Mouse (Mus musculus) hindbrain, postnatal 0 days (tissue): ENCODE data around the gene Tgfbr3l. TPM values are rescaled to one million over a fixed set of nuclear protein-coding genes. Genes with fewer than 3 reads are reported as not detected.

Experiments used
- ATAC-seq: fragments of 200-750 bp; cut with Nextera tagmentation; 2 replicates; pipeline ENCODE4 v1.8.0; 2017; ENCODE audit warnings: mild to moderate bottlenecking, moderate TSS enrichment, moderate library complexity
- DNase-seq: peaks from one replicate; pipeline ENCODE4 v3.0.0-alpha.2; 2015; ENCODE audit warnings: low spot score
- H3K27ac ChIP-seq: fragments of 300-500 bp; sonication (generic); 2 replicates; pipeline ENCODE4 v1.5.1; 2014; ENCODE audit warnings: mild to moderate bottlenecking
- H3K27me3 ChIP-seq: fragments of 300-500 bp; sonication (generic); 2 replicates; pipeline ENCODE4 v1.6.1; 2014; ENCODE audit warnings: low read length, mixed read lengths; ENCODE audit not compliant: insufficient read depth
- H3K36me3 ChIP-seq: fragments of 300-500 bp; sonication (generic); 2 replicates; pipeline ENCODE4 v1.6.1; 2014; ENCODE audit warnings: low read length, mixed read lengths; ENCODE audit not compliant: insufficient read depth
- H3K4me1 ChIP-seq: fragments of 300-500 bp; sonication (generic); 2 replicates; pipeline ENCODE4 v1.6.1; 2014; ENCODE audit warnings: antibody characterized with exemption, low read length, mixed read lengths; ENCODE audit not compliant: insufficient read depth
- H3K4me2 ChIP-seq: fragments of 300-500 bp; sonication (generic); 2 replicates; pipeline ENCODE4 v1.6.1; 2014; ENCODE audit warnings: low read depth, mild to moderate bottlenecking, low read length, moderate library complexity, mixed read lengths
- H3K4me3 ChIP-seq: fragments of 300-500 bp; sonication (generic); 2 replicates; pipeline ENCODE4 v1.5.1; 2014; ENCODE audit warnings: low read length
- H3K9ac ChIP-seq: fragments of 300-500 bp; sonication (generic); replicated peaks from 2 replicates; pipeline ENCODE4 v1.6.1; 2014; ENCODE audit warnings: mild to moderate bottlenecking, low read length, moderate library complexity, mixed read lengths
- H3K9me3 ChIP-seq: fragments of 300-500 bp; sonication (generic); 2 replicates; pipeline ENCODE4 v1.6.1; 2016; ENCODE audit warnings: low read length, mixed read lengths
- CTCF ChIP-seq: IDR thresholded peaks from 2 replicates; pipeline ENCODE4 v1.5.1; 2016; ENCODE audit warnings: antibody characterized with exemption, control low read depth, low read depth
- WGBS: fragments of 180-500 bp; shearing (Covaris S2); extraction: QIAGEN DNeasy Blood & Tissue Kit; methylation state at CpG from one replicate; pipeline ENCODE4 v1.1.7; 2014; 5-methylcytosine and 5-hydroxymethylcytosine counted together
- polyA plus RNA-seq: library from polyadenylated mRNA; unstranded; fragments of >200 nt; fragmentation: Nextera tagmentation; extraction: Ambion mirVana; gene quantifications from 2 replicates; pipeline ENCODE4 v1.2.1, GENCODE M21; 2015
- total RNA-seq: library from RNA; depleted of rRNA; stranded (reverse); fragments of >200 nt; gene quantifications from 2 replicates; pipeline ENCODE4 v1.2.3, GENCODE M21; 2014

Tgfbr3l gene
- total and polyA plus RNA-seq, 2 experiments from 2014 or later, result 3.7 to 15.5 TPM

DNA sequence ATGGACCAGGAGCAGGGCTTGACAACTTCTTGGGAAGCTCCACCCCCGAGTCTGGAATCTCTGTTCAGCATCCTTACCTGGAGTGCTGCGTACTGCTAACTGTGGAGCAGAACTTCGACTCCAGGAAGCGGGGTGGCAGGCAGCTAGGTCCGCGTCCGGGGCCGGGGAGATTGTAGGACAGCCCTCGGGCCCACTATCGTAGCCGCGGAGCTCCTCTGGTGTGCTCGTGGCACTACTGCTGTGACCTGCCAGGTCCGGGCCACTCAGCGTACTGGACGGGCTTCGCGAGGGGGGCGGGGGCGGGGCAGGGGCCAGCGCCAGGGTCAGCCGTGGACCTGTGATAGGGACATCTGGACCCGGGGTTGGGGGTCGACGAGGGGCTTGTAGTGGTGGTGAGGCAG is 35.2 kb upstream of the Tgfbr3l start:
- H3K4me2 ChIP-seq, result peak overlapping the region; percentile 86
- H3K4me1 ChIP-seq, result peaks cover 22% of the 10 kb centered on the region
- peaks cover 7% of the 10 kb centered on the region; the same call in 1 of the 2 replicates for H3K36me3 ChIP-seq
- H3K9ac ChIP-seq, result peak overlapping the region; percentile 50
- WGBS, result 2% methylated on average over 25 of the region's 25 CpGs
- no peaks in the 10 kb centered on the region for H3K9me3 ChIP-seq
- peak overlapping the region; percentile 49 for H3K27ac ChIP-seq
- H3K4me3 ChIP-seq, result peak overlapping the region; percentile 43
- DNase-seq, result peak; percentile 52
- TF ChIP-seq CTCF, result no peak
- peak; percentile 3; the same call in 1 of the 2 replicates for ATAC-seq
- no peaks in the 10 kb centered on the region for H3K27me3 ChIP-seq

DNA sequence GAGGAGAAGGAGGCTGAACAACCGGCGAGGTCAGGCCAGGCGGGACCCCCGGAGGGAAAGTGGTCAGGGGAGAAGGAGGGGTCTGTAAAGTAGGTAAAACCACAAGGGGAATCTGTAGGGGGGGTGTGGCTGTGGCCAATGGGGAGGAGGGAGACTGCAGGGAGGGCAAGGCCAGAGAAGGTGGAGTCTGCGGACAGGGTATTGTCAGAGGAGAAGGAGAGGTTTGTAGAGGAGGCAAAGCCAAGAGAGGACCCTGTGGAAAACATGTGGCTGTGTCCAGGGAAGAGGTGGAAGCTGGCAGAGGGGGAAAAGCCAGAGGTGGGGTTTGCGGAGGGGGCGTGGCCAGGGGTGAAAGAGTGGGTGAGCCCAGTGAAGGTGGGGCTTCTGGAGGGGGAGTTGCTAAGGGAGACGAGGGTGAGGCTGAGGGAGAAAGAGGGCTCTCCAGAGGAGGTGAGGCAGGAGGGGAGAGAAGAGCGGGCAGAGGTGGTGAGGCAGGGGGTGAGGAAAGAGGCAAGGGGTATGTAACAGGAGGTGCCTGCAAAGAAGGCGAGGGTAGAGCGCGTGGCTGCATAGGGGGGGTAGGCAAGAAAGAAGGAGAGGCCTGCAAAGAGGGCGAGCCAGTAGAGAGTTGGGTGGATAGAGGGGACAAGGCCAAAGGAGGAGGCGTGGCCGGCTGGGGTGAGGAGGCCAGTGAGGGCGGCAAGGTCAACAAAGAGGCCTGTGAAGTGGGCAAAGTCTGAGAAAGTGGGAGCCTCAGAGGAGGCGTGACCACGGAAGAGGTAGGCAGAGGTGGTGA is 34.6 kb upstream of the Tgfbr3l start:
- H3K9ac ChIP-seq, result peak overlapping the region; percentile 50
- H3K4me1 ChIP-seq, result peaks cover 22% of the 10 kb centered on the region
- ATAC-seq, result peak; percentile 4; the same call in 1 of the 2 replicates

DNA sequence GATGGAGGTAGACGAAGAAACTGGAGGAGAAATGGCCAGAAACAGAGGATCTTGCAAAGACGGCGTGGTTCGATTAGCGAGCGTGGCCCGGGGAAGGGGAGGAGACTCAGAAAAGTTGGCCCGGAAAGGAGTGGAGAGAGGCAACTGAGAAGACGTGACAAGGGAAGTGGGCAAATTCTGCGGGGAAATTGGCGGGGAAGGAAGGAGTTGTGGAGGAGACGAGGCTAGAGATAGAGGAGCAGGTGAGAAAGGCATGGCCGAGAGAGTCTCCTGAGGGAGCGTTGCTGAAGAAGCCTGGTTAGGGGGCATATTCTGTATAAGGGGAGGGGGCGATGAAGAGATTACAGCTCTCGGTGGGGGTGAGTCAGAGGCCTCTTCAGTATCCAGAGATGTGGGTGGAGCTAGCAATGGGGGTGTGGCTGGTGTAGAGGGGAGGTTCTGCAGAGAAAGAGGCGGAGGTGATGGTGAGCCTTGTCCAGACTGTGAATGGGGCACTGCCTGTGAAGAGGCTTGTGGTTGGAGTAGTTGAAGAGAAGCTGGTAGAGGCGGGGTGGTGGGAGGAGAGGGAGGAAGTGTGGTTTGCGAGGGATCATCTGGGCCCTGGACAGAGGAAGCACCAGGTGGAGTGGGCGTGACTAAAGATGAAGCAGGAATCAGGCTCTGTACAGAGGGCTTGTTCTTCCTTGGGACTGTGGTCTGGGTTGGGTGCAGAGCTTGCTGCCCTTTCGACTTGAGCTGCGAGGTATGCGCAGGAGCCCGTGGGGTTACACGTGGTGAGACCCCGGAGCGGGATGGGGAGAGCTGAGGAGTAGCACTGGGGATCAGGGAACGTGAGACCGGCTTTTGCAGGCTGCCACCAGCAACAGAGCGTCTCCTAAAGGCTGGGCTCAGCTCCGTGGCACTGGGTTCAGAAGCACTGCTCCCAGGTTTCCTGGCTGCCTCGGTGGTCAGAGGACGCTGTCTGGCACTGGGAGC is 33.7 kb upstream of the Tgfbr3l start:
- Histone ChIP-seq H3K36me3 (peaks cover 7% of the 10 kb centered on the region; the same call in 1 of the 2 replicates), H3K4me1 (peaks cover 22% of the 10 kb centered on the region), H3K4me3 (peak overlapping the region; percentile 43), H3K4me2 (peak overlapping the region; percentile 86), H3K27me3 (no peaks in the 10 kb centered on the region), H3K9me3 (no peaks in the 10 kb centered on the region), H3K27ac (peak overlapping the region; percentile 49; the same call in 1 of the 2 replicates), H3K9ac (no peak overlapping the region; the same call in 1 of the 2 replicates)
- 18% methylated on average over 33 of the region's 33 CpGs for WGBS
- ATAC-seq (0 out of 2 replicates have a peak, but pooled peaks have one; percentile 1), DNase-seq (peak; percentile 35)
- no peak for TF ChIP-seq CTCF

More for the DNA sequence above, 34.6 kb upstream of the Tgfbr3l start:
- TF ChIP-seq CTCF, result no peak
- peak overlapping the region; percentile 49 for H3K27ac ChIP-seq
- H3K4me2 ChIP-seq, result peak overlapping the region; percentile 86
- peaks cover 7% of the 10 kb centered on the region; the same call in 1 of the 2 replicates for H3K36me3 ChIP-seq
- DNase-seq, result peak; percentile 60
- 7% methylated on average over 18 of the region's 18 CpGs for WGBS
- peak overlapping the region; percentile 43 for H3K4me3 ChIP-seq
- H3K9me3 ChIP-seq, result no peaks in the 10 kb centered on the region
- no peaks in the 10 kb centered on the region for H3K27me3 ChIP-seq

DNA sequence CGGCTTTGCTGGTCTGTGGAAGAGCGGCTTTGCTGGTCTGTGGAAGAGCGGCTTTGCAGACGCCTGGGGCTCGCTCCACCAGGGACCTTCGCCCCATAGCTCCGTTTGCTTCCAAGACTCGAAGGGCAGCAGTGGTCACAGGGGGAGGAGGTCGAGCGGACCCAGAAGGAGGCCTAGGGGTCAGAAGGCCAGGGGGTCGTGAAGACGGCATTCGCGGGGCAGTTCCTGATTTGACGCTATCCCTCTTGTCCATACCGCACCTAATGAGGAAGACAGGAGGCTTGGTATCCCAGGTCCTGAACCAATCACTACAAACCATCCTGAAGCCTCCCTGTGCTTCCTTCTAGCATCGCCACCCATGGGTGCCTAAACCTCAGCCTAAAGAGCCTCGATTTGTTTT is 31.7 kb upstream of the Tgfbr3l start:
- Histone ChIP-seq H3K4me2 (peak overlapping the region; percentile 81), H3K27ac (peak overlapping the region; percentile 95), H3K4me1 (peaks cover 22% of the 10 kb centered on the region), H3K9ac (peak overlapping the region; percentile 86), H3K4me3 (peak overlapping the region; percentile 68), H3K36me3 (no peaks in the 10 kb centered on the region; the same call in 1 of the 2 replicates), H3K9me3 (no peaks in the 10 kb centered on the region), H3K27me3 (no peaks in the 10 kb centered on the region)
- TF ChIP-seq CTCF, result no peak
- DNase-seq (no peak), ATAC-seq (peak; percentile 1; the same call in 1 of the 2 replicates)
- WGBS, result 5% methylated on average over 18 of the region's 18 CpGs

DNA sequence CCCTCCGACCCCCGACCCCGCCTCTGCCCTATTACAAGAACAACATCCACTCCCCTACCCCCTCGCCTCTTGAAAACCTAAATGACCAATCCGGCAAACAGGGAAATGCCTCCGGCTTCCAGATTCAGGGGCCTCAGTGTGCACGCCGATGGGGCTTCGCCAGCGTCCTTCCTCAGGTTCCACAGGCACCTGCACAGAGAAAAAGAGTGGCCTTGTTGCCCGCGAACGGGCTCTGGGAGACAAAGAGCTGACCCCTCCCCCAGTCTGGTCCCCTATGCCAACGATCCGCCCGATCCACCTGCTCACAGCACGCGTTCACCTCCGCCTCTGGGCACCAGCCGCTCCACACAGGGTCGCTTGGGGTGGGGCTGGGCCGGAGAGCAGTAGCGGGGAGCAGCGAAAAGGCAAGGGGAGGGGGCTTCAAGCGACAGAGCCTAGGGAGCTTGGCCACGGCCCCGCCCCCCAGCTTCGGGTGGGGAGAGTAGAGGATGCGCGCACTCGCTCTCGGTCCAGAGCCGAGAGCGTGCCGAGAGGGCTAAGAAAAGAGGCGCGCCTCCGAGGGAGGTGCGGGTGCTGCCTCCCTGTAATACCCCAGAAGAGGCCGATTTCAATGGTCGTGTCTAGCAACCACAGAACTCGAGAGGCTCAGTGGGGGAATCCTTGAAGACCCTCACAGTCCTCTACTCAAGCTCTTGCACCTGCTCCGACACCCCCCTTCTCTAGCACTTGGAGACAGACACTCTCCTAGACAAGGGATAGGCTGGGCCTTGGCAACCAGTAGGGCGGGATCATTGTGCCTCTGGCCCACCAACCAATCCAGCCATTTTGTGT is 31.0 kb upstream of the Tgfbr3l start, which contains the start of gene Prr36:
Prr36 (minus strand) TSS at position 669 of the 831 bp plus-strand sequence.
- H3K4me1 ChIP-seq, result peaks cover 22% of the 10 kb centered on the region
- no peak for TF ChIP-seq CTCF
- peak; percentile 91 for DNase-seq
- ATAC-seq, result peak; percentile 93
- H3K27me3 ChIP-seq, result no peaks in the 10 kb centered on the region
- peak within 1 kb of the TSS; percentile 95 for H3K27ac ChIP-seq
- H3K9me3 ChIP-seq, result no peaks in the 10 kb centered on the region
- H3K4me2 ChIP-seq, result peak within 1 kb of the TSS; percentile 81
- H3K4me3 ChIP-seq, result peak within 1 kb of the TSS; percentile 68
- H3K9ac ChIP-seq, result peak within 1 kb of the TSS; percentile 86
- WGBS, result 1% methylated on average over 44 of the region's 44 CpGs
- no peaks in the 10 kb centered on the region; the same call in 1 of the 2 replicates for H3K36me3 ChIP-seq
